Mouse (Mus musculus): Measurements from ENCODE around the gene Pdpn. TPM values are rescaled to one million over a fixed set of nuclear protein-coding genes. Genes with fewer than 3 reads are reported as not detected.

Gene Pdpn
- polyA plus RNA-seq, 1 experiment = not detected

DNA sequence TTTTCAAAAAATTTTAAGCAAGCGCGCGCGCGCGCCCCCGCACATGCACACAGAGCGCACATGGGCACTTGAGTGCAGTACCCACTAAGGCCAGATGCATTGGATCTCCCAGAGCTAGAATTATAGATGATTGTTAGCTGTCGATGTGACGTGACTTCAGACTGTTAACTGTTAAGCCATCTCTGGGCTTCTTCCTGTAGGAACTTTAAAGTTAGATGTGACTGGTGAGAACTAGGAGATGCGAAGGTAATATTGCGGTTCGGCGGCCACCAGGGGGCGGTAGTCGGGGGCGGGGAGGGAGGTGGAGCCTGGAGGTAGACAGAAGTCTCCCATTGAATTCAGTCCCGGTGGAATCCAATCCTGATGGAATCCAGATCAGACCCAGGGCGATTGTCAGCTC lies 40.8 kb downstream of the Pdpn start:
- Histone ChIP-seq H3K9me3 (ENCODE audit: control insufficient read depth, low read length) (no peaks in the 10 kb centered on the region), H3K36me3 (ENCODE audit: control insufficient read depth) (no peaks in the 10 kb centered on the region), H3K27me3 (ENCODE audit: control insufficient read depth) (no peaks in the 10 kb centered on the region), H3K4me1 (ENCODE audit: control insufficient read depth) (no peaks in the 10 kb centered on the region; the same call in none of the 2 replicates), H3K4me3 (replicated peaks) (no peak overlapping the region)
- no peak for TF ChIP-seq GATA1 (IDR thresholded peaks at IDR 0.05; ENCODE audit: low read length)

- TF ChIP-seq TAL1 (IDR thresholded peaks at IDR 0.05; ENCODE audit: low read length) = no peak
- no peak for TF ChIP-seq GATA1 (IDR thresholded peaks at IDR 0.05; ENCODE audit: low read length)
- Histone ChIP-seq H3K27me3 (ENCODE audit: control insufficient read depth) (no peaks in the 10 kb centered on the region), H3K4me3 (replicated peaks) (no peak overlapping the region), H3K4me1 (ENCODE audit: control insufficient read depth) (no peaks in the 10 kb centered on the region; the same call in none of the 2 replicates), H3K9me3 (ENCODE audit: control insufficient read depth, low read length) (peaks cover 5% of the 10 kb centered on the region), H3K36me3 (ENCODE audit: control insufficient read depth) (no peaks in the 10 kb centered on the region)
Observed at GRCm38 (mm10) chr4:143257971-143258370, 41.4 kb downstream of the Pdpn start.

- TF ChIP-seq TAL1 (IDR thresholded peaks at IDR 0.05; ENCODE audit: low read length) (no peak), GATA1 (IDR thresholded peaks at IDR 0.05; ENCODE audit: low read length) (no peak)
- no peak overlapping the region for H3K4me3 ChIP-seq (replicated peaks)
- no peaks in the 10 kb centered on the region; the same call in none of the 2 replicates for H3K4me1 ChIP-seq (ENCODE audit: control insufficient read depth)
- H3K9me3 ChIP-seq (ENCODE audit: control insufficient read depth, low read length) = peaks cover 7% of the 10 kb centered on the region
- H3K36me3 ChIP-seq (ENCODE audit: control insufficient read depth) = no peaks in the 10 kb centered on the region
- H3K27me3 ChIP-seq (ENCODE audit: control insufficient read depth) = no peaks in the 10 kb centered on the region
Observed at GRCm38 (mm10) chr4:143255541-143255940, 43.8 kb downstream of the Pdpn start.

- no peaks in the 10 kb centered on the region for H3K4me1 ChIP-seq (ENCODE audit: control insufficient read depth)
- TF ChIP-seq TAL1 (IDR thresholded peaks at IDR 0.05; ENCODE audit: low read length) (no peak), GATA1 (IDR thresholded peaks at IDR 0.05; ENCODE audit: low read length) (no peak)
- no peaks in the 10 kb centered on the region for H3K36me3 ChIP-seq (ENCODE audit: control insufficient read depth)
- H3K9me3 ChIP-seq (ENCODE audit: control insufficient read depth, low read length) = peaks cover 7% of the 10 kb centered on the region
- no peaks in the 10 kb centered on the region for H3K27me3 ChIP-seq (ENCODE audit: control insufficient read depth)
- H3K4me3 ChIP-seq (replicated peaks) = no peak overlapping the region
Observed at GRCm38 (mm10) chr4:143253356-143253755, 46.0 kb downstream of the Pdpn start.

DNA sequence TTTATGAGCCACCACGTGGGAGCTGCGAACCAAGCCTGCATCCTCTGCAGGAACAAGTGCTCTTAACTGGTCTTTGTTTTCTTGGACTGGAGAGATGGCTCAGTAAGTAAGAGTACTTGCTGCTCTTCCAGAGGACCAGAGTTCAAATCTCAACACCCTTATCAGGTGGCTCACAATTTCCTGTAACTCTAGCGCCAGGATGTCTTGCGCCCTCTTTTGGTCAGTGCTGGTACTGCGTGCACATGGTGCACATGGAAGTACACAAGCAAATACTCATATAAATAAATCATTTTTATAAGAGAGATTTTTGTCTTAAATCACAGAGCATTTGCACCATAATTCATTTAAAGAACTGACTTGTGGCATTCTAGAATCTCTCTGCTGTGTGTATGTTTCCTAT lies 51.3 kb downstream of the Pdpn start:
- TF ChIP-seq GATA1 (IDR thresholded peaks at IDR 0.05; ENCODE audit: low read length) (no peak), TAL1 (IDR thresholded peaks at IDR 0.05; ENCODE audit: low read length) (no peak)
- Histone ChIP-seq H3K27me3 (ENCODE audit: control insufficient read depth) (no peaks in the 10 kb centered on the region), H3K4me3 (replicated peaks) (no peak overlapping the region), H3K9me3 (ENCODE audit: control insufficient read depth, low read length) (peaks cover 2% of the 10 kb centered on the region; the same call in 1 of the 2 replicates), H3K36me3 (ENCODE audit: control insufficient read depth) (no peaks in the 10 kb centered on the region), H3K4me1 (ENCODE audit: control insufficient read depth) (no peaks in the 10 kb centered on the region)

DNA sequence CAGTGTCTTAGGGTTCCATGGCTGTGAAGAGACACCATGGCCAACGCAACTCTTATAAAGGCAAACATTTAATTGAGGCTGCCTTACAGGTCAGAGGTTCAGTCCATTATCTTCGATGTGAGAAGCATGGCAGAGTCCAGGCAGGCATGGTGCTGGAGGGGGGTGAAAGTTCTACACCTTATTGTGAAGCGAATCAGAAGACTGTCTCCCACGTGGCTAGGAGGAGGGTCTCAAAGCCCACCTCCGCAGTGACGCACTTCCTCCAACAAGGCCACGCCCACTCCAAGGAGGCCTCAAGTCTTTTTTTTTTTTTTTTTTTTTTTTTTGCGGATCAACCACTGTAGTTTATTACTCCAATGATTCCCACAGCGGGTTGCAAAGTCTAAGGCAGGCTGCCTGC lies 58.1 kb downstream of the Pdpn start:
- no peaks in the 10 kb centered on the region; the same call in 1 of the 2 replicates for H3K4me1 ChIP-seq (ENCODE audit: control insufficient read depth)
- TF ChIP-seq TAL1 (IDR thresholded peaks at IDR 0.05; ENCODE audit: low read length) (no peak), GATA1 (IDR thresholded peaks at IDR 0.05; ENCODE audit: low read length) (no peak)
- no peaks in the 10 kb centered on the region for H3K27me3 ChIP-seq (ENCODE audit: control insufficient read depth)
- H3K4me3 ChIP-seq (replicated peaks) = no peak overlapping the region
- no peaks in the 10 kb centered on the region for H3K36me3 ChIP-seq (ENCODE audit: control insufficient read depth)
- no peaks in the 10 kb centered on the region for H3K9me3 ChIP-seq (ENCODE audit: control insufficient read depth, low read length)

DNA sequence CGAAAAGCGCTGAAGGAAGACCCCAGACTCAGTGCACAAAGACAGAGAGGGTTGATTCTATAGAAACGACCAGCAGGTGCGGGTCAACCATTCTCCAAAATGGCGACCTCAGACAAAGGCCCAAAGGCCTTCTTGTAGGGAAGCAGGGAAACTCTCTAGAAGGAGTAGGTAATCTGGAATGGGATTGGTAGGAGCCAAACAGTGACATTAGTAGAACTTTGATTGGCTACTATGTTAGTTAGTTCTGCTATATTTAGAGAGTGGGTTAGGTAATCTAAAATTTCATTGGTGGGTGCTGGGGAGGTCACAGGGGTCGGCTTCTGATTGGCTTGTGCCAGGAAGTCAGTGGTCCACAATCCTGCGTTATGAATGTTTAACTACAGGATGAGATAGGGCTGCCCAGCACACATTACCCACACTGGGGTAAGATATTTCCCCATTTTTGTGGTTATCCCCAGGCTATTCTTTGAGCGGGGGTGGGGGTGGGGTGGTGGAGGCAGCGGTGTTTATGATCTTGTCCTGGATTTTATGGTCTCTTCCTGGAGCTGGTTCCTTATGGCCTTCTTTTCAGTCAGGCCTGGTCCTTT lies 59.7 kb downstream of the Pdpn start:
- Histone ChIP-seq H3K4me1 (ENCODE audit: control insufficient read depth) (no peaks in the 10 kb centered on the region; the same call in 1 of the 2 replicates), H3K36me3 (ENCODE audit: control insufficient read depth) (no peaks in the 10 kb centered on the region), H3K4me3 (replicated peaks) (no peak overlapping the region), H3K27me3 (ENCODE audit: control insufficient read depth) (no peaks in the 10 kb centered on the region), H3K9me3 (ENCODE audit: control insufficient read depth, low read length) (no peaks in the 10 kb centered on the region)
- TF ChIP-seq GATA1 (IDR thresholded peaks at IDR 0.05; ENCODE audit: low read length) (no peak), TAL1 (IDR thresholded peaks at IDR 0.05; ENCODE audit: low read length) (no peak)

GRCm38 (mm10) chr4:143239117-143239516 lies 60.2 kb downstream of the Pdpn start:
- Histone ChIP-seq H3K9me3 (ENCODE audit: control insufficient read depth, low read length) (peaks cover 4% of the 10 kb centered on the region), H3K27me3 (ENCODE audit: control insufficient read depth) (no peaks in the 10 kb centered on the region), H3K4me1 (ENCODE audit: control insufficient read depth) (no peaks in the 10 kb centered on the region; the same call in 1 of the 2 replicates)

DNA sequence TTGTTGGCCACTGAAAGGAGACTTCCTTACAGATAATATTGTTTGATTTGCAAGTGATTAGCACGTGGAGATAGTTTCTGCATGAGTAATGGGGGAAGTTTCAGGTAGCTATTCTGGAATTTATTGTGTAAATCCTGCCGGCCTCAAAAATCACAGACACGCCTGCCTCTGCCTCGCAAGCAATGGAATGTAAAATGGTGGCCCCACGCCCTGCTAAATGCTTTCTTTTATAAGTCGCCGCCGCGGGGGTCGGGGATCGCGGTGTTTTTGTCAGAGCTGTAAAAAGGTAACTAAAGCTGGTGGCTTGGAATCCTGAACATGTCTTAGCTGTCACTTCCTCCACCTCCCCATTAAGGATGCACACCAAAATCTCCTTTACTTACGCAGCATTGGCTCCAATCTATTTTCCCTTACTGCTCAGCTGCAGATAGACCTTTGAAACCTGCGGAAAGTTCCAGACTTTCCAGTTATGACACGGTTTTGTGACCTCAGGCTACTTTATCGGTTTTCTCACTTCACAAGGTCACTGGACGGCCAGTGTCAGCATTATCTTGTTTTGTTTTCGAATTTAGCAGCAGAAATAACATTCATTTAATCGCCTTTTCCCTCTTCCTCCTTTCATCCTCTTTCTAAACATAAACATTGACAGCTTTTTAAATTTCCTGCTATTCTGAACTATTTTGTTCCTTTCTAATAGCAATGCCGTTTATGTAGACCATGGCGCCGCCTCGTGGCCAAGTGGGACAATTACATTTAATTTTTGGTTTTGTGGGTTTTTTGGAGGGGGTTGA lies 60.9 kb downstream of the Pdpn start:
- H3K36me3 ChIP-seq (ENCODE audit: control insufficient read depth) = no peaks in the 10 kb centered on the region
- TF ChIP-seq TAL1 (IDR thresholded peaks at IDR 0.05; ENCODE audit: low read length) = no peak
- no peak for TF ChIP-seq GATA1 (IDR thresholded peaks at IDR 0.05; ENCODE audit: low read length)
- H3K4me3 ChIP-seq (replicated peaks) = peak overlapping the region; percentile 31
- H3K4me1 ChIP-seq (ENCODE audit: control insufficient read depth) = no peaks in the 10 kb centered on the region; the same call in 1 of the 2 replicates
- H3K9me3 ChIP-seq (ENCODE audit: control insufficient read depth, low read length) = peaks cover 4% of the 10 kb centered on the region
- H3K27me3 ChIP-seq (ENCODE audit: control insufficient read depth) = no peaks in the 10 kb centered on the region

More at GRCm38 (mm10) chr4:143239117-143239516, 60.2 kb downstream of the Pdpn start:
- TF ChIP-seq GATA1 (IDR thresholded peaks at IDR 0.05; ENCODE audit: low read length) = no peak
- no peak for TF ChIP-seq TAL1 (IDR thresholded peaks at IDR 0.05; ENCODE audit: low read length)
- Histone ChIP-seq H3K4me3 (replicated peaks) (no peak overlapping the region), H3K36me3 (ENCODE audit: control insufficient read depth) (no peaks in the 10 kb centered on the region)
